Mouse (Mus musculus) thymus, postnatal 10 days (tissue): ENCODE data around the gene Gm4969.
"Not testable (repeated sequence)": the region's sequence is repeated elsewhere in the genome, so short reads cannot be mapped to it uniquely, and the experiment has no call there.

Experiments used
- DNase-seq, 2 experiments: peaks; one replicate each; pipeline ENCODE4 v3.0.0; 2021; ENCODE audit warnings: low spot score in 2 of 2

The Gm4969 gene

GRCm38 (mm10) chr7:19071024-19071423 lies 47.1 kb downstream of the Gm4969 start:
- not testable (repeated sequence) for DNase-seq

- DNase-seq, result peak in 1 of 2 experiments; percentile 39
These were observed 48.7 kb downstream of the Gm4969 start for GRCm38 (mm10) chr7:19069500-19069899.

GRCm38 (mm10) chr7:19068707-19069106 lies 49.5 kb downstream of the Gm4969 start:
- DNase-seq, result peak in 1 of 2 experiments; percentile 76

GRCm38 (mm10) chr7:19067935-19068334 lies 50.2 kb downstream of the Gm4969 start:
- no peak for DNase-seq

GRCm38 (mm10) chr7:19067063-19067462 lies 51.1 kb downstream of the Gm4969 start:
- DNase-seq, result no peak

GRCm38 (mm10) chr7:19065896-19066295 lies 52.3 kb downstream of the Gm4969 start:
- no peak for DNase-seq

GRCm38 (mm10) chr7:19057405-19057804 lies 60.8 kb downstream of the Gm4969 start:
- DNase-seq, result no peak

GRCm38 (mm10) chr7:19055108-19055507 lies 63.1 kb downstream of the Gm4969 start:
- DNase-seq, result no peak

GRCm38 (mm10) chr7:19054777-19055076 lies 63.4 kb downstream of the Gm4969 start:
- no peak for DNase-seq

GRCm38 (mm10) chr7:19054047-19054776 lies 64.0 kb downstream of the Gm4969 start, which contains the start of gene Rsph6a:
TSS of gene Rsph6a (plus strand) at chr7:19054690.
- DNase-seq, result peak in 1 of 2 experiments; percentile 48

- no peak for DNase-seq
These were observed 65.0 kb downstream of the Gm4969 start for GRCm38 (mm10) chr7:19053136-19053532.

GRCm38 (mm10) chr7:19052345-19053135 lies 65.6 kb downstream of the Gm4969 start:
- no peak for DNase-seq

GRCm38 (mm10) chr7:19051161-19051560 lies 67.0 kb downstream of the Gm4969 start:
- DNase-seq, result no peak

- DNase-seq, result no peak
These were observed 68.0 kb downstream of the Gm4969 start for GRCm38 (mm10) chr7:19050172-19050571.

- DNase-seq, result no peak
These were observed 68.9 kb downstream of the Gm4969 start for GRCm38 (mm10) chr7:19049252-19049651.
